Mouse (Mus musculus): ENCODE measurements around the gene Hprt. TPM values are rescaled to one million over a fixed set of nuclear protein-coding genes. Genes with fewer than 3 reads are reported as not detected.

Gene Hprt
- 21.7 TPM for polyA plus RNA-seq (2015; fragmentation: Illumina TruSeq; extraction: RNeasy Lipid Tissue Mini Kit (QIAGEN cat#74804); ENCODE audit: insufficient read depth, low read depth, low replicate concordance)

GRCm38 (mm10) chrX:52987905-52988783 is at the start of gene Hprt:
Hprt (plus strand) TSS chrX:52988137.

Other genes with a start within 250 kb of the Hprt start
- not detected for gene Ccdc160, start 196.9 kb upstream of the Hprt start, polyA plus RNA-seq (2015; fragmentation: Illumina TruSeq; extraction: RNeasy Lipid Tissue Mini Kit (QIAGEN cat#74804); ENCODE audit: insufficient read depth, low read depth, low replicate concordance)
- 2.0 TPM for gene Phf6, start 75.9 kb upstream of the Hprt start, polyA plus RNA-seq (2015; fragmentation: Illumina TruSeq; extraction: RNeasy Lipid Tissue Mini Kit (QIAGEN cat#74804); ENCODE audit: insufficient read depth, low read depth, low replicate concordance)